Mouse (Mus musculus) heart, postnatal 0 days (tissue): Measurements from ENCODE around the gene Tmem252.

Source experiments
- CTCF ChIP-seq: IDR thresholded peaks from 2 replicates; pipeline ENCODE4 v1.5.1; 2016; ENCODE audit warnings: antibody characterized with exemption, control low read depth, low read depth
- EP300 ChIP-seq: IDR thresholded peaks from 2 replicates; pipeline ENCODE4 v1.6.1; 2016; ENCODE audit warnings: antibody characterized with exemption, low read depth

DNA sequence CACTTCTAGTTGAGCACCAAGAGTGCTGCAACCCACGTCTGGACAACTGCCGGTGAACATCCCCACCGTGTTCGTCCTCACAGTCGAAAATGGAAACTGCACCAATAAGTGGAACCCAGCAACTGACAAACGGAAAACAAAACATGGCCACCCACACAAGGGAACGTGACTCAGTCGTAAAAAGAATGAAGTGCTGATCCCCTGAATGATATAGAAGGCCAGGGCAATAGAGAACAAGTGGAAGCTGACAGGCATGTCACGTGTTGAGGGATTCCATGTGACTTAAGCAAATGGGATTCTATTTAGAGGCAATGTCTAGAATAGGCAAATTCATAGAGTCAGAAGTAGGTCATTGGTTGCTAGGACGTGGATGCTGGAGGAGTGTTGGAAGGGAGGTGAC, 50.6 kb downstream of the Tmem252 start:
- no peak for TF ChIP-seq CTCF
- no peak for TF ChIP-seq EP300
